Mouse (Mus musculus): ENCODE results near the gene E130309D02Rik.

- no peak for TF ChIP-seq CTCF (IDR thresholded peaks at IDR 0.05; ENCODE audit: low read depth)
- TF ChIP-seq EP300 (optimal IDR thresholded peaks at IDR 0.05), result no peak
Measured at GRCm38 (mm10) chr5:143253881-143254486, 61.2 kb downstream of the E130309D02Rik start.

Measured in stomach, postnatal 0 days (tissue).